Mouse (Mus musculus) testis, postnatal 14 days (tissue): Measurements from ENCODE around the gene Lactbl1.

Source experiments
- DNase-seq: peaks from one replicate; pipeline ENCODE4 v3.0.0; 2021; ENCODE audit warnings: low spot score

The Lactbl1 gene

DNA sequence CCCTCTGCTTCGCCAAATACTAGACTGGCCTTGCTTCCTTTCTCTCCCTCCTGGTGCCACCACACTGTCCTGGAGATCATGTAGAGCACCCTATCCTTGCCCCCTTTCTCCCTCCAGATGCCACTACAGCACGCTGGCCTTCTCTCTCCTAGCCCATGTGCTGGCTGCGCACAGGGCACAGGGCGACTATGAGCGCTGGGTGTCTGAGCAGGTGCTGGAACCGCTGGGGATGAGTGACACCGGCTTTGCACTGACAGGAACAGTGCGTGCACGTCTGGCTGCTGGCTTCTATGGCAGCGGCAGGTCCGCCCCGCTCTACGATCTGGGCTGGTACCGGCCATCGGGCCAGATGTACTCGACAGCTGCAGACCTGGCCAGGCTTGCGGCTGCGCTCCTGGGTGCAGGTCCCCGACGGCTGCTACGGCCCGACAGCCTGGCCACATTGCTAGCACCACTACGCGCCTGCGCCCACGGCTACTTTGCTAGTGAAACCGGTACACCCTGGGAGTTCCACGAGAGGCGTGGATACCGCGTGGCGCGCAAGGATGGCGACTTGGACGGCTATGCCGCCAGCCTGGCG lies 14.7 kb downstream of the Lactbl1 start:
- DNase-seq, result peak; percentile 30

GRCm38 (mm10) chr4:136637563-136638229 lies 15.3 kb downstream of the Lactbl1 start:
- peak; percentile 59 for DNase-seq

DNA sequence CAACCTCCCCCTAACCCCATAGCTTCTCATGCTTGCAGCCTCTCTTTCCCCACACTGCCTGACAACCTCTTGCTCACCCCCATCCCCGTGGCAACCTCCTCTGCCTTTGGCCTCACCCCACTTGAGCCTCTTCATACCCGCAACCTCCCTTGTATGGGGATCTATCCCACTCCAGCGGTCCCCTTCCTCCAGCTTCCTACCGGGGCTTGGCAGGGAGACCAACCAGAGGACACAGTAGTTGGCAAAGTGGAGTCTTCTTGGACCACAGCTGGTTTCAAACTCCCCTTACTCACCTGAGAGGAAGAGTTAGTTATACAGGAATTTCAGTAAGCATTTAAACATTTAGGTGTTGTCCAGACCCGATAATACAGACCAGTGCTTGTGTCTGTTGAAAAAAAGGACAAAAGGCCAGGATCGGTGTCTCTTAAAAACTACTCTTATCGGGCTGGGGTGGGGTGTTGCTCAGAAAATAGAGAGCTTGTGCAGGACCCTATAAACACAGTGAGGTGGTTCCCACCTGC lies 15.9 kb downstream of the Lactbl1 start:
- DNase-seq, result no peak

DNA sequence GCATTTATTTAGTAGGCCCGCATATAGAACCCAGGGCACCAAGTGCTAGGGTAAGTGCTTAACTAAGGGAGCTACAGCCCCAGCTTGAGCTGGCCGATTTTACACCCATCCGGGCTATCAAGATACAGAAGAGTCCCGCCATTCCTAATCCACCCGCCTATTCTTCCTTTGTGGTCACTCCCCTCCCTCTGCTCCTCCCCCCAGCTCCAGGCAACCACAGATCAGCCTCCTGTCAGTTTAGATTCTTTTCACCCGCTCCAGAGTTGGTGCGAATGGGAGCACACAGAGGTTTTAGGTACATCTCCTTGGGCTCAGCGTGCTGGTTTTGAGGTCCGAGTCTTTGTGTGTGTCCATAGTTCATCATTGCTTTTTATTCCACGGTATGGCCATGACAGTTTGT lies 16.5 kb downstream of the Lactbl1 start:
- DNase-seq, result no peak

GRCm38 (mm10) chr4:136648922-136649479 lies 26.6 kb downstream of the Lactbl1 start:
- peak; percentile 81 for DNase-seq

- DNase-seq, result no peak
These were observed 27.2 kb downstream of the Lactbl1 start for GRCm38 (mm10) chr4:136649480-136650196.

- DNase-seq, result no peak
These were observed 27.8 kb downstream of the Lactbl1 start for GRCm38 (mm10) chr4:136650261-136650660.

DNA sequence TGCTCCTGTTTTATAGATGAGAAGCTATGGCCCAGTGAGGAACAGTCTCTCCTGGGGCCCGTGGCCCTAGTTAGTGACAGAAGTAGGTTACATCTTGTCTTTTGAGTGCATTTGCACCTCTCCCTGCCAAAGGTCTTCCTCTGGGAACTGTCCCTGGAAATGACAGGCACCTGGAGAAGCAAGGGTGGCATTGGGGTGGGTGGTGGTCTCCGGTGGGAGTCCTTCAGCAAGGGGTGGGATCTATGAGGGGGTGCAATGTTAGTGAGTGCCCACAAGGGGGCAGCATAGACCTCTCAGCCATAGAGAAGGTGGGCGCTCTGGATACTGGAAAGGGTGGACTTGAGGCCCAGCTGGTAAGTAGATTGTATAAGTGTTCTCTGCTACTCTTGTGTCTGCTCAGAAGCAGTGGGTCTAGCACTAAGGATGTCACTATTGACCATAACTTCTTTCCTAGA lies 29.0 kb downstream of the Lactbl1 start:
- no peak for DNase-seq

DNA sequence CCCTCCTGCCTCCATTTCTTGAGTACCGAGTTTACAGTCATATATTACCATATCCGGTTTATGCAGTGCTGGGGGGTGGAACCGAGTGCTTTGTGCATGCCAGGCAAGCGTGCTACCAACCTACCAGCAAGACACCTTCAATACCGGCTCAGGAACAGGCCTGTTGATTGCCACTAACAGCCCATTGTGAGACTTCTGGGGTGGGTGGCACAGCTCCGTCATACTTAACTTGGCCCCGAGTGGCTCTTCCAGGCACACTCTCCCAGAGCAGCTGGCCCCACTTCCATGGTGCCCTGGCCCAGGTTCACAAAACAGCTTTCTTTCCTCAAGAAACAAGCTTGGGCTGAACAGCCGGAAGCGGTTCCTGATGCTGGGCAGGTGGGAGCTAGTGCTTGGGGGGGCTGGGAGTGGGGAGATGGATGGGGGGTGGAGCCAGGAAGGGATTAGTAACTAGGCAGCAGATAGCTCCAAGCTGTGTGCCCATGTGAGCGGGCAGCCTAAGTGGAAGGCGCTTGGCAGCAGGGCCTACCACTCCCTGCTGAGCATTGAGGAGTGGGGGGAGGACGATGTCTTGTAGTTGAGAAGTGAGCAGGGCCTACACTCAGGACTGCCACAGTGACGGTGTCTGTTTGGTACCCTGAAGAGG lies 29.6 kb downstream of the Lactbl1 start:
- DNase-seq, result no peak

DNA sequence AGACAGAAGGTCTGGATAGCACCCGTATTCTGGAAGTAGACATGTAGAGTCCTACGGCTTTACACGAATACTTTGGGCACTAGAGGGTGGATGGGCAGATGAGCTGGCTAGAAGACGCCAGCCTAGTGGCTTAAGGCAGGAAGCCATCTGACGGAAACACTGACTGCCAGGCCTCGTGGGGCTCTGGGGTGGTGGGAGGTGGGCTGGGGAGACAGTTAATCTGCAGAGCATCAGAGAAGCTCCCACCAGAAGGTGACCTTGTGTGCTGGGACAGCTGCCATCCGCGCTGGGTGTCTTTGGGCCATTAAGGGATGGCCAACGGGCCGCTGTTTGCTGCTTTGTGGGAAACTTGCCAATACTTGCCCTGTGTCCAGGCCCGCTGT lies 30.1 kb downstream of the Lactbl1 start:
- no peak for DNase-seq

DNA sequence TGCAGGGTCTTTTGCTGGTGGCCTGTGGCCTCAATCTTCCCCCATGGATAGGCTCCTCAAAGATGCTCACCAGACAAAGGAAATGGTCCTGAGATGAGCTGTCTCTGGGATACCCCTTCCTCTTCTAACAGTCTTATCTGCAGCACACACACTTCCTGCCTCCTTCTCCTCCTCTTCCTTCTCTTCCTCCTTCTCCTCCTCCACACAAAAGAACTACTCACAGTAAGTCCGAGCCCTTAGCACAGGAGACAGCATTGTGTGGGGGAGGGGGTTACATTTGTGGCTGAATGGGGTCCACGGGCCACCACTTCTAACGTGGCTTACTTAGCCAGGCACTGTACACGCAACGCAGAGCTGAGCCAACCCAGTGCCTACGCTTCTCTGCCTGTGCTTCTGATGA lies 30.6 kb downstream of the Lactbl1 start:
- no peak for DNase-seq

DNA sequence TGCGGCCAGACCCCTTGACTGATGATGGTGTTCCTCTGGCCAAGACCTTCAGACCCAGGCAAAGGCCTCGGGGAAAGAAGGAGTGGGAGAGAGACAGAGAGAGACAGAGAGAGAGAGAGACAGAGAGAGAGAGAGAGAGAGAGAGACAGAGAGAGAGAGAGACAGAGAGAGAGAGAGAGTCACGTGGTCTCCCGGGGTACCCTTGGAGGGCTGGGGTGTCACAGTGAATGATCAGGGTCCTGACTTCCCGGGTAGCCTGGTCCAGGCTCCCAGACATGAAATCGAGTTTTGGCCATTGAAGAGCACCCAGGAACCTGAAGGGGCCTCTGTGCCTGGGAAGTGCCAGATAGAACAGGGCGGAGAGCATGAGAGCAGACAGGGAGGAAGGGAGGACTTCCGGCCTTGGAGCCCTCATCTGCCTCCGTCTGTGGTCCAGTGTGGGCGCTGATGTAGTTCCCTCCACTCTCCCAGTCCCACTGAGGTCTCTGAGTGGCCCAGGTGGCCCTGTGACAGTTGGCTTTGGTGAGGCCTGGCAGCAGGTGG lies 31.3 kb downstream of the Lactbl1 start:
- no peak for DNase-seq

DNA sequence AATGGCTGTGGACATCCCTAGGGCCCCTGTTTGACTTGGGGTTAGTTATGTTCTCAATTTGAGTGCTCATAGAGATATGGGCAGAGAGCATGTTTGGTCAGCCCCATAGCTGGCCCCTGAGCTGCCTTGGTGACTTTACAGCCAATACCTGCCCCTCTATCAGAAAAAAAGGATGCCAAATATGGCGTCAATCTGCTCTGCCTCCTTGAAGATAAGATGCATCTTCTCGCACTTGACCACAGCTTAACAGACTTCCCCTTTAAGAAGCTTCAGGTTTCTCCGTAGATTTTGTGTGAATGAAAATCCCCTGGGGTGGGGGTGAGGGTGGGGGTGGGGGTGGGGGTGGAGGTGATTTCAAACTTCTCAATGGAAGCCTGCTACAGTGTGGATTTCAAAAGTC lies 35.5 kb downstream of the Lactbl1 start:
- no peak for DNase-seq

DNA sequence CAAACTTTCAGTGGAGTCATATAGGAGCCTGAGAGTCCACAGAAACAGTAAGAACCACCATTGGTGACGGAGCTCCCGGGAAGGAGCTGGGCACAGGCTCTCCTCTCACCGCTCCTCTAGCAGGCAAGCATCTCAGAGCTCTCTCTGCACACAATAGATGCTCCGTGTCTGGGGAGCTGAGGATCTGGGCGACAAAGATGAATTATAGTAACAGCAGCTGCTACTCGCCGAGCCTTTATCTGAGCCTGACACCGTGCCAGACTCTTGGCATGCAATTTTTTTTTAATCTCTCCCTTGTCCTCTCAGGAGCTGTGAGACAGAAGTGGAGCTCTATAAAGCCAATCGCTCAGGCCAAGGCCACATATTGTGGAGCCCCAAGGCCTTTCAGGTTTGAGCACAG lies 42.6 kb downstream of the Lactbl1 start:
- no peak for DNase-seq

- peak; percentile 32 for DNase-seq
These were observed 43.6 kb downstream of the Lactbl1 start for GRCm38 (mm10) chr4:136666002-136666401.

GRCm38 (mm10) chr4:136667757-136668156 lies 45.3 kb downstream of the Lactbl1 start:
- no peak for DNase-seq

DNA sequence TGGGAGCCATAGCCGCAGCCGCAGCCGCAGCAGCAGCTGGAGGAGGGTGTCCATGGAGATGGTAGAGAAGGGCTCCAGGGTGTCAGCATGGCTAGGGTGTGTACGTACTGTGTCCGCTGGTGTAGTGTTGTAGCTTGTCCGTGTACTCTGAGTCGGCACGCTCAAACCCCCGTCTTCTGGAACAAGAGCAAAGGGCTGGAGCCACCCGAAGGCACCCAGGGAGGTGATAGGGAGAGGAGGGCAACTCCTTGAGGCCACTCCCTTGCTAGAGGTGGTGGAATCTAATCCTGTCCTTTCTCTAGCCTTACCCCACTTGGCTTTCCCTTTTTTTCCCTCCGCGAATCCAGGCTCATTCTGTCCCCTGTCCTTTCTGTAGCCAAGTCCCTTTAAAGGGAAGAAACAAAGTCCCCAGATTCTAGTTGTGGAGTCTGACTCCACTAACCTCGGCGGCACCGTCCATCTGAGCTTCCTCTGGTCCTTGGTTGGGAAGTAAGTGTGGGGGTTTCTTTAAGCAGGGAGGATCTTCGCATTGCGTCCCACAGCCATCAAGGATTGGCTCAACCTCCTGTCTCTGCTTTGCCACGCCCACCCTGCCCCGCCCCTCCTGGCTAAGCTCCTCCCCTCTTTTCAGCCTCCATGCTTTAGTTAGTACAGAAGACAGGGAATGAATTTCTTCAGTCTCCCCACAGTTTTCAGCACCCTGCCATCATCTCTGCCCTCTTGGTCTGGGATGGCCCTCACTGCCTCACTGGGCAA lies 50.1 kb downstream of the Lactbl1 start:
- DNase-seq, result no peak

DNA sequence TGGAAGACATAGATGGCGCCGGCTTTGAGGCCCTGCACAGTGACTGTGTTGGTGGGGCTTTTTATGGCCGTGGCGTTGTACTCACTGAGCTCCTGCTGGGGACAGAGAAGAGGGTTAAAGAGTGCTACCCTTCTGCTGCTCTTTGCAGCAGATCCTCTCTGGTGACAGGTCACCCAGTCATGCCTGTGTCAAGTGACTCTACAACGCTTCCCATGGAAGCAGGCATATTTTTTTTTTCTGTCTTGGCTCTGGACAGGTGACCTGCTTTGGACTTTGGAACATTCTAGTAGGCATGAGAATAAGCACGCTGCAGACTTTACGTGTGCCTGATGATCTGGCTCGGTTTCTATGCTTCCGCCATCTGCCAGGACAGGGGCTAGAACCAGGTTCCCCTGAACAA lies 53.0 kb downstream of the Lactbl1 start:
- no peak for DNase-seq

DNA sequence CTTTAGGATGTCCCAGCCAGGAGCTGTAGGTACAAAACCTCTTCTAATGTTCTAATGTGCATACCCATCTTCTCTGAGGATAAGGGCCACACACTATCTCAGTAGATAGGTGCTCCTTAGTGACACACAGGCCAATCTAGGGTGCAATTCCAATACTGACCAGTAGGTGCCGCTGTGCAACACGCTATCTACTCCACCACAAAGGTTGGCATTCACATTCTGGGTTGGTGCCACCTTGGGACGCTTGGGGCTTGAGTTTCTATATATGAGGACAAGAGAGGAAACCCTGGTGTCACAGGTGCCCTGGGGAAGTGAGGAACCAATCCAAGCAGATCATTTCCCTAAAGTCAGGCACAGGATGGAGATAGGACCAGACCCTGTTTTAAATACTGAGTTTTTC lies 56.1 kb downstream of the Lactbl1 start:
- peak; percentile 71 for DNase-seq

DNA sequence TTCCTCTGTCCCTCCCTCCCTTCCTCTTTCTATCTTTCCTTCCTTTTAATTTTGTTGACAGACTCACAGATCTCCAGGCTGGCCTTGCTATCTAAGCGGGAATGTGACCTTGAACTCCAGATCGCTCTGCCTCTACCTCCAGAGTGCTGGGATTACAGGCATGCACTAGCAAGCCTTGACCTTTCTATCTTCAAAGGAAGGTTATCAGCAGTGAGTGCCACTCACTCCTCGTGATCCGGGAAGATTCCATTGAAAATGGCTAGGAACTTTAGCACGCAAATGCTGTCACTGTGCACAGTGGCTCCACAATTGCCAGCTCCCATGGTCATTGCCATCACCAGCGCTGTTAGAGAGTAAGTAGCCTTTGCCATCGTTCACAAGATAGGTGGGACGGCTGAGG lies 56.8 kb downstream of the Lactbl1 start:
- no peak for DNase-seq

DNA sequence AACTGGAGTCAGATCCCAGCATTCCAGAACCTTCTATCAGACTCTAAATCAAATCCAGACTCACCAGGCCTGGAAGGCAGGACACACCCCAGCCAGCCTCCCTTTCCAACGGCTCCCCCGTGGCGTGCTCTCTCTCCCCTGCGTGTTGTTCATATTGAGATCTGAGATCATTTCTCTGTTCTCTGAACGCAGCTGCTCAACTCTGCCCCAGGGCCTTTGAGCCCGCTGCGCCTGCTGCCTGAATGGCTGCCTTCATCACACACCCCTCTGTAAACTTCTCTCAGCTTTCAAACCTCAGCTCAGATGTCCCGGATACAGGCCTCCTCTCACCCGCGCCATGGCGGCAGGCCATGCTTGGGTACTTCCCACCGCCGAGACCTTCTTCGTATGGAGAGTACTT lies 58.2 kb downstream of the Lactbl1 start:
- no peak for DNase-seq
